Mouse (Mus musculus): ENCODE data around the gene Ccdc155. TPM values are rescaled to one million over a fixed set of nuclear protein-coding genes. Genes with fewer than 3 reads are reported as not detected.

Ccdc155 gene
- 0.22 and 0.23 TPM in 2 replicates for total RNA-seq (2021)
- long read RNA-seq, experiment 1: 0 reads
- long read RNA-seq, experiment 2: 0 reads

DNA sequence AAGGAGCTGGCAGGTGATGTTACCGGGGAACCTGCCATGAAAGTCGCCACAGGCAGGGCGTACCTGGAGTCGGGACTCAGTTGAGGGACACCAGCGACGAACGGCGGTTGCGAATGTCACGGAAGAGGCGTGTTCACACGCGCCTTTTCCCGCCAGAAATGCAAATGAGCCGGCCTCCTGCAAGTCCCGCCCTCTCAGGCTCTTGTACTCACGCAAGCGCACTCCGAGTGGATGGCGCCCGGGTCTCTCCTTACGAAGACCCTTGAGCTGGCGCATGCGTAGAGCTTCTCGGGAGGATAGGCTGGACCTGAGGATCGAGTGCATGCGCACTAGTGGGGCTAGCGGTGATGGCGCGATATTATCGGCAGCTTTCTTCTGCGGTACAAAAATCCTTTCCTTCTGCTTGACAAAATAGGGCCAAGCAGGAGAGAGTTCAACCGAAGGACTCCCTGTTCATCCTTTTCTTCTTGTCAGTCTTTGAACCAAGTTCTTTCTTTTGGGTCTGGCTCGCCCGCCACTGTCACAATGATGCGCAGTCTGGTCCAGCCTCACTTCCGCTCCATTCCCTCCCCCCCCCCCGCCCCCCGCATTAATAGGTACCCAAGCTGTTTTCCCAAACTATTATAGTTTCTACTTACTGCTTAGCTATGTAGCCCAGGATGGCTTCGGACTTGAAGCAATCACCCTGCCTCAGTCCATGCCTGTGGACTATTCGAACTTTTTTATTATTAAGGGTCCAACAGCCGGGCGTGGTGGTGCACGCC is at the start of gene Ccdc155:
Gene Ccdc155, minus strand, starts transcription at position 513 of the 764 bp plus-strand sequence.
- DNase-seq: peak; percentile 92

GRCm38 (mm10) chr7:45253806-45254205 is 49.1 kb upstream of the Ccdc155 start:
- DNase-seq: no peak

- no peak for DNase-seq
Measured at GRCm38 (mm10) chr7:45247666-45248065, 43.0 kb upstream of the Ccdc155 start.

DNA sequence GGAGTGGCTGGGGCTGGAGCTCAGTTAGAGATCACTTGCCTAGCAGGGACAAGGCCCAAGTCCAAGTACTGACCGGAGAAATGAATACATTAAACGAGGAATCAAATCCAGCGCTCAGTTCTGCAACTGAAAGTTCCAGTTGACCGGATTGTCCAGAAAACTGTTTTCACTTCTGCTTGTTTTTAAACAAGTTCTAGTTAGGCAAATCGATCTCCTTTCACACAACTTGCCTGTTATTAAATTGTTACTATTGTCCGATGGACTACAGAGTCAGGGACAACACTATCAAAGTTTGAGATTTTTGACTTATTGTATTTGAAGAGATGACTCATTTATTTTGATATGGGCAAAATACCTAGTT is 36.7 kb upstream of the Ccdc155 start:
- no peak for DNase-seq

- peak; percentile 60 for DNase-seq
Measured at GRCm38 (mm10) chr7:45240633-45241388, 36.1 kb upstream of the Ccdc155 start, which contains the start of gene Slc6a16. Slc6a16 (plus strand) TSS chr7:45241085.

GRCm38 (mm10) chr7:45240109-45240508 is 35.4 kb upstream of the Ccdc155 start:
- DNase-seq: no peak

GRCm38 (mm10) chr7:45238723-45239496 is 34.2 kb upstream of the Ccdc155 start, which contains the start of gene Cd37:
Cd37 (minus strand) TSS chr7:45239115.
- peak; percentile 31 for DNase-seq

- no peak for DNase-seq
Measured at GRCm38 (mm10) chr7:45237747-45238699, 33.3 kb upstream of the Ccdc155 start.

DNA sequence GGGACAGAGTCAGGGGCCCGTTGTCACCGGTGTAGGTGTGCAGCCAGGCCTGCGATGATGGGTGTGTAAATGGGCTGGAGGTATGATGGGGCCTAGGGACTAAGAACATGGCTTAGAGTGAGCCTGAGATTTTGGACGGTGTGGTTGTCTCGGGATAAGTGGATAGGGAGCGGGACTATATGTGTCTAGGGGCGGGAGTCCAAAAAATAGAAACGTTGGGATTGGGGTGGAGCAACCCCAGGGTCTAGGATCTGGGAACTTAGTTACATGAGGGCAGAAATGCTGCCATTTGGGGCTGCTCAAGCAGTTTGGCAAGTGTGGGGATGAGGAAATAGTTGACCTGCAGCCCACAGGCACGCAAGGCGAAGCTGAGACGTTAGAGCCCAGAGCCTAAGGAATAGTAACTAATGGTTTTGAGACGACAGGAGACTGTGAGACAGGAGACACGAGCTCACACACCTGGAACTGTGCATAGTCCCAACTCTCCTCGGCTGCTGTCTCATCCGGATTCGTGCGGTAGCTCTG is 31.0 kb upstream of the Ccdc155 start:
- DNase-seq: no peak

GRCm38 (mm10) chr7:45234922-45235571 is 30.4 kb upstream of the Ccdc155 start:
- DNase-seq: peak; percentile 51

GRCm38 (mm10) chr7:45234333-45234841 is 29.7 kb upstream of the Ccdc155 start:
- DNase-seq: no peak

DNA sequence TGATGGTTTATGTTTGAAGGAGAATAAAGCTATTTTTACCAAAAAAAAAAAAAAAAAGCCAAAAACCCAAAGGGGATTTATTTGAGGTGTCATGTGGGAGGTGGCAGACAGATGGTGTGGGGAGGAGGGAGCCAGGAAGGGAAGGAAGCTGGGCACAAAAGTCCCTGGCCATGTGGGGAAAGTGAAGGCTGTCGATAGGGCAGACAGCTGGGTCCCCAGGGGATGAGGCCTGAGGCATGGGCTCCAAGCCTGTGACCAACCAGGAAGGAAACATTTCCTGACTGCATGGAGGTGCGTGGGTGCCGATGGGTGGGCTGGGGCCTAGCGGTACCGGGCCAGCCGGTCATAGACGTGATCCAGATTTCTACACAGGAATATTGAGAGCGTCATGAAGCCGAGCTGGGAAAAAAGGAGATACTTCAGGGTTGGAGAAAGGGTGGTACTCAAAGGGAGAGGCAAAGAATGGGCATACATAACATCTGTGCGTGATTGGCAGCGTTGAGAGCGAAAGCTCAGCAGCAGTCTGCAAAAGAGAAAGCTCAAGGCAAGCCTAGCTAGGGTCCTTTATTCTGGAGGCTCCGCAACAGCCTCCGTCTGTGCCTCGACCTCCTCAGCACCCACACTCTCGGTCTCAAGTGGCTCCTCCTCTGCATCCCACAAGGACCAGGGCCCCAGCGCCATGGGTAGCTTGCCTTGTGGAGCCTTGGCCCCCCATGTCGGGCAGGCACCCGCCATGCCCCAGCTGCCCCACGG is 29.1 kb upstream of the Ccdc155 start:
- no peak for DNase-seq

- DNase-seq: no peak
Measured at GRCm38 (mm10) chr7:45232716-45233465, 28.2 kb upstream of the Ccdc155 start.

GRCm38 (mm10) chr7:45231941-45232340 is 27.2 kb upstream of the Ccdc155 start:
- no peak for DNase-seq

DNA sequence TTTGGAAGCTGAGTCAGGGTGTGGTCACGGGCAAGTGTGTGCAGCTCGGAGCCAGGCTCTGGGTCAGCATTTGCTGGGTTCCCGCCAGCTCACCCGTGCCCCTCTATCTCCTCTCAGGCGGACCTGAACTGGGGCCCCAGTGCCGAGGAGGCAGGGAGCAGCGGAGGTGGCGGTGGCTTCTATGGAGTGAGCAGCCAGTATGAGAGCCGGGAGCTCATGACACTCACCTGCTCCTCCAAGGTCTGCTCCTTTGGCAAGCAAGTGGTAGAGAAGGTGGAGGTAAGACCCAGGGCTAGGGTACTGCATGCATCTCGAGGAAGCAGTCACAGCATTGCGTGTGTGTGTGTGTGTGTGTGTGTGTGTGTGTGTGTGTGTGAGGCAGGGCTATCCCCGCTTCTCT is 26.5 kb upstream of the Ccdc155 start:
- DNase-seq: no peak

- no peak for DNase-seq
Measured at GRCm38 (mm10) chr7:45229459-45230203, 24.9 kb upstream of the Ccdc155 start.

GRCm38 (mm10) chr7:45229046-45229445 is 24.4 kb upstream of the Ccdc155 start:
- no peak for DNase-seq

GRCm38 (mm10) chr7:45228548-45228947 is 23.9 kb upstream of the Ccdc155 start:
- DNase-seq: no peak
